Mouse (Mus musculus): ENCODE data around the gene Trdn.

DNA sequence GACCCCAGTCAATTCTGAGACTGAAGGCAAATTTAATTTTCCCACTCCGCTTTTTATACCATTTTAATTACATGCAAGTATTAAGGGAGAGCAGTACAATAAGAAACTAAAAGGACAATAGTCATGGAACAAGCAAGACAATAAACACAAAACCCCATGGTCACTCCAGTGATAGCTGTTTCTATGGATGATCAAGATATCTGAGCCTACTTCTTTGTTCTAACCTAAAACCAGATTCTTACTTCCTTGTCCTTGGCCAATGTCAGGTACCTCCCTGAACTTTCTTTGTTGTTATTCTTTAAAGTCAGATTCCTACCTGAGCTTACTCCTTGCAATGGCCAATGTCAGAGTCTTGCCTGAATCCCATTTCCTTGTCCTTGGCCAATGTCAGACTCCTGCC is 272.7 kb downstream of the Trdn start:
- no peak for TF ChIP-seq CTCF (IDR thresholded peaks at IDR 0.05)
- no peak for TF ChIP-seq EP300 (IDR thresholded peaks at IDR 0.05)
